Mouse (Mus musculus) spleen, adult 18-20 months (tissue): Measurements from ENCODE around the gene Rbm17.
"Not testable (repeated sequence)": the region's sequence is repeated elsewhere in the genome, so short reads cannot be mapped to it uniquely, and the experiment has no call there.

ENCODE experiments used
- DNase-seq, 2 experiments: peaks; one replicate each; pipeline ENCODE4 v3.0.0; 2022; ENCODE audit warnings: mixed read lengths in 2 of 2

The Rbm17 gene

DNA sequence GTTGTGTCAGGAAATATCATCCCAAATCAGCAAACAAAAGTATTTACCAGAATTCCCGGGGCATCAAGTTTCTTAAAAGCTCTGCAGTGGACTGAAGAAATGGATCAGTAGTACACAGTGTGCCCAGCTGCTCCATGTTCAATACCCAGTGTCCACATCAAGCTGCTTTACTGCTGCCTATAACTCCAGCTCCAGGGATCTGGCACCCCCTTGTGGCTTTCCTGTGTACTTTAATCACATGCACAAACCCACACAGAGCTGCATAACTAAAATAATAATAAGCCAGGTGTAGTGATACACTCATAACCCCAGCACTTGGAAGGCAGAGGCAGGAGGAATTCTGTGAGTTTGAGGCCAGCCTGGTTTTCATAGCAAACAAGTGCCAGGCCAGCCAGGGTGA lies 61.3 kb downstream of the Rbm17 start:
- DNase-seq: peak; percentile 49 to 75

DNA sequence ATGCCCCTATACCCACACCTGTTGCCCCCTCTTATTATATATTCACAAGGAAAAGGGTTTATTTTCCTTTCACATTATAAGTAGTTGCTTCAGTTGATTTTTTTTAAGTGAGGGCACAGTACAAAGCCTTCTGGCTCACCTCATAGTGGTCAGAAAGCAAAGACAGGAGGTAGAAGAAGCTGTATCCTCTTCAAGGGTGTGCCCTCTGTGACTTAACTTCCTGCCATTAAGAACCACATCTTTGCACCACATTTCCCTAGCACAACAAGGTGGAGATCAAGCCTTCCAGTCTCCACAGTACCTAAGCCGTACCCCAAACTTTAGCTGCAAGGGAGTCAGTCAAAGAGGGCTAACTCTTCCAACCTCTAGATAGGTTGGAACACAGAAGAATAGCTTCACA lies 61.8 kb downstream of the Rbm17 start:
- no peak for DNase-seq

DNA sequence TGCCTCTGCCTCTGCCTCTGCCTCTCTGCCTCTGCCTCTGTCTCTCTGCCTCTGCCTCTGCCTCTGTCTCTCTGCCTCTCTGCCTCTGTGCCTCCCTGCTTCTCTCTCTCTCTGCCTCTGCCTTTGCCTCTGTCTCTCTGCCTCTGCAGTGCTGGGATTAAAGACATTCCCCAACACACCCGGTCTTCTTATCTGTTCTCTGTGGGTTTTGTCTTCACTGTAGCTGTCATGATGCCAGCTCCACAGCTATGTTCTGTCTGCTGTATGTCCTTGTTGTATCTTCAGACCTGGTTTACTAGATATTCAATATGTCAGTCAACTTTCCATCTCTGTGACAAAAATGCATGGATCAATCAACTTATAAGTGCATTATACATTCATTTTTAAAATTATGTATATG lies 62.4 kb downstream of the Rbm17 start:
- not testable (repeated sequence) for DNase-seq

DNA sequence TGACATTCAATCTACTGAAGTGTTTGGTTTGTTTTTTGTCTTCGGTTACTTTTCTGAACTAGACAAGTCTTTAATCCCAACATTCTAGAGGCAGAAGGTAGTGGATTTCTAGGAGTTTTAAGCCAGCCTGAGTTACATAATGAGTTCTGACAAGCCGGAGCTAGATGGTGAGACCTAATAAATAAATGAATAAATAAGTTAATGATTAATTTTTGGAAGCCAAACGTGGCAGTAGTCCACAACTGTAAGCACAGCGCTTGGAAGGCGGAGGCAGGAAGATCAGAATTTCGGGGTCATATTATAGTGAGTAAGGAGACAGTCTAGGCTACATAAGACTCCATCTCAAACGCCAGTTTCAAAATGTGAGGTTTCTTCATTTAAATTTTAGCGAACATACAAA lies 68.0 kb downstream of the Rbm17 start:
- no peak for DNase-seq
